Mouse (Mus musculus): ENCODE measurements around the gene Malrd1.

DNA sequence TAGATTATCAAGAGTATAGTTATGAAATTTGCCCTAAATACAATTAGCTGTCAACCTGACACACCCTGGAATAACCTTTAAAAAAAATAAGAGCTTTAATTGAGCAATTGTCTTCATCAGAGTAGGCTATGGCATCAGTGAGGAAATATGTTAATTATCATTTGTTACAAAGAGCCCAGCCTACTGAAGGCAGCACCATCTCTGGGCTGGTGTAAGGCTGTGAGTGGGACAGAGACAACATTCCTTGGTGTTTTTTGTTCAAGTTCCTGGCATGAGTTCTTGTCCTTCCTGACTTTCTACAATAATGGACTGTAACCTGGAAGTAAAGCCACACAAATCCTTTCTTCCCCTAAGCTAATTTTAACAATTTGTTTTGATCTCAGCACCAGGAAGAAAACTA, 645.8 kb downstream of the Malrd1 start:
- TF ChIP-seq CTCF (IDR thresholded peaks at IDR 0.05; ENCODE audit: low read depth, low read length), result no peak
- no peak for TF ChIP-seq GATA1 (IDR thresholded peaks at IDR 0.05; ENCODE audit: borderline replicate concordance, low read length)
- TF ChIP-seq POLR2AphosphoS5 (IDR thresholded peaks at IDR 0.05; ENCODE audit: insufficient replicate concordance, low read depth, low read length), result no peak
- TF ChIP-seq TAL1 (conservative IDR thresholded peaks at IDR 0.05; ENCODE audit: low read depth, low read length), result no peak

All from G1E (cell line).